Mouse (Mus musculus): ENCODE results near the gene Atp13a3.

Gene Atp13a3

GRCm38 (mm10) chr16:30278406-30278805 is 127.4 kb downstream of the Atp13a3 start:
- DNase-seq (ENCODE audit: low spot score) = no peak

GRCm38 (mm10) chr16:30275558-30276340 is 130.0 kb downstream of the Atp13a3 start:
- no peak for DNase-seq (ENCODE audit: low spot score)

GRCm38 (mm10) chr16:30273065-30273464 is 132.7 kb downstream of the Atp13a3 start:
- DNase-seq (ENCODE audit: low spot score) = no peak

GRCm38 (mm10) chr16:30271941-30272595 is 133.7 kb downstream of the Atp13a3 start:
- no peak for DNase-seq (ENCODE audit: low spot score)

- DNase-seq (ENCODE audit: low spot score) = no peak
These were observed 134.5 kb downstream of the Atp13a3 start for GRCm38 (mm10) chr16:30271223-30271761.

GRCm38 (mm10) chr16:30267359-30267758 is 138.4 kb downstream of the Atp13a3 start, which contains the start of gene Cpn2:
Gene Cpn2 (minus strand): TSS chr16:30267499.
- DNase-seq (ENCODE audit: low spot score) = peak; percentile 56

- no peak for DNase-seq (ENCODE audit: low spot score)
These were observed 139.2 kb downstream of the Atp13a3 start for GRCm38 (mm10) chr16:30266561-30266960.

- DNase-seq (ENCODE audit: low spot score) = no peak
These were observed 140.2 kb downstream of the Atp13a3 start for GRCm38 (mm10) chr16:30265611-30266010.

GRCm38 (mm10) chr16:30263156-30263555 is 142.6 kb downstream of the Atp13a3 start:
- no peak for DNase-seq (ENCODE audit: low spot score)

- DNase-seq (ENCODE audit: low spot score) = peak; percentile 64
These were observed 143.1 kb downstream of the Atp13a3 start for GRCm38 (mm10) chr16:30262664-30263063.
